Mouse (Mus musculus) c-Kit-positive CD71-positive TER-119-negative erythroid progenitor cells, embryonic 14.5 days (primary cell): ENCODE results near the gene Prr36.

Source experiments
- DNase-seq: peaks from one replicate; pipeline ENCODE4 v3.0.0-alpha.2; 2013; ENCODE audit warnings: low read depth

The Prr36 gene

DNA sequence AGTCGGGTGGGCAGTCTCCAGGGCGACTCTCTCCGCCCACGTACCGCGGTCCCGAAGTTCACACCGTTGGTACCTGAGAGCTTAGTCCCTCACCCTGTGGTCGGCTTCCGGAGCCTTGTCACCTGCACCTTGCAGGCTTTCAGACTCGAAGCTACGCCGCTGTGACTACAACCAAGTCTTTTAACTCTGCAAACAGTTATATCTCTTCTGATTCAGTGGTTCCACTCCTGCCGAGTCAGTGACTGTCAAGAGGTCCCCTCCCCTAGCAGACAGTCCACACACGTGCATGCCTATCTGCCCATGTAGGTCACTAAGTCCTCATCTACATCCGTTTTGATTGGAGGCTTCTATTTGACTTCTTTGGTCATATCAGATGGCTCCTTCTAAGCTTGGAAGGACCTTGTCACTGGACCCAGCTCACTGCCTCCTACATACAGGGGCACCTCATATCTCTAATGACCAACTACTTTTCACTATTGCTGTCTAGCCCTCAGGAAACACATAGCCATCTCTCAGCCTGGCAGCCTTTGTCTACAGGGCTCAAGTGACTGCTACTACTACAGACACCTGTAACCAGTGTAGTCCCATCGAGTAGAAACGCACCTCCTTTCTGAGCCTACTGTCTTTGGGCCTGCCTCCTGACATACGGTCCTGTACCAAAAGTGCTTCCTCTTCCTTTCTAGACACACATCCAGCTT is 22.1 kb upstream of the Prr36 start:
- DNase-seq = no peak

DNA sequence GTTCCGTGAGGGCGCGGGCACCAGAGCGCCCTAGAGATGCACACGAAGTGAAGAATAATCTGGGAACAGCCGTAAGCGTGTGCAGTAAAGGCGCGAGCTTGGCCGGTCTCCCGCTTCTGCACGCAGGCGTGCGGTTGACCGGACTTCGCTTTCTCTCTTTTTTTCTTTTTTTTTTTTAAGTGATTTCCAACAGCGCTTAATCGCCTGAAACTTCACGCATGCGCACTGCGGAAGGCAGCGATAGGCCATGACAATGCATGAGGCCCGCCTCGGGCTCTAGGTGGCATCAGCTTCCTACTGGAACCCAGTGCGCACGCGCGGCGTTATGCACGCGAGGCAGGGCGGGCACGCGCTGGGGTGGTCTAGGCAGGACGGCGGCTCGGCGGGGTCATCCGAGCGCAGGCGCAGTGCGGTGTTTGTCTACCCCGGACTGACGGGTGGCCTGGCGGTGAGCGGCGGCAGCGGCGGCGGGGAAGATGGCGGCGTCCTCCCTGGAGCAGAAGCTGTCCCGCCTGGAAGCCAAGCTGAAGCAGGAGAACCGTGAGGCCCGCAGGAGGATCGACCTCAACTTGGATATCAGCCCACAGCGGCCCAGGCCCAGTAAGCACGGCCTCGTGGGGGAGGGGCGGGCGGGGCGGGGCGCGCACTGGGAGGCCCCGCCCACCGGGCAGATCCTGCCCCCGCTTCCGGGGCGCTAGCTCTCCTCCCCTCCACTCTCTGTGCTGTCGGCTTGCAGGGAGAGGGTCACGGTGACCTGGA is 21.4 kb upstream of the Prr36 start, which contains the start of the genes Map2k7 and Gm49320:
TSS of gene Map2k7 (plus strand) at position 307 of the 759 bp plus-strand sequence.
TSS of gene Gm49320 (plus strand) at position 432 of the 759 bp plus-strand sequence.
- DNase-seq = peak; percentile 98

DNA sequence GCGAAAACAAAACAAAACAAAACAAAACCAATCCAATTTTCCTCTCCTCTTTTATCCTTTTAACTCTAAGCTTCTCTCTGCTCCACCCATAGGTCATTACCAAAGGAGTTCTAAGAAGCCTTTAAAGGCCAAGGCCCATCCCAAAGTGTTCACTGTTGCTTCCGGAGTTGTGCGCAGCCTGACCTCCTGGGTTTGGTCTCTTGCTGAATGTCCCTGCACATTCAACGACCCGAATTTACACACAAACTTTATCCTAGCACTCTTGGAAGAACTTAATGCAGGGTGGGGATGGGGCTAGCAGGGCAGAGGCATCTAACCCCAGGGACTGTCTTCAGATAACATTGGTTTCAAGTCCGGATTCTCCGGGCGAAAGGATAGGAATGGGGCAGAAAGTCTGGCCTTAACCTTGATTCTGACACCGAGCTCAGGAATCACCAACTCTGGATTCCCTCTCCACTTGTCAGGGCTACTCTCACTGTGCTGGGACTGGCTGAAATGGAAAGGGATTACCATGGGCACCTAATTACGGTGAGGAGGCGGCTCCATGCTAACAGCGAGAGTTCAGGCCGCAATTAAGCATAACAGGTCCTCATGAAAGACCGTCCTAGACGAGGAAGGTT is 20.7 kb upstream of the Prr36 start:
- DNase-seq = peak; percentile 41

DNA sequence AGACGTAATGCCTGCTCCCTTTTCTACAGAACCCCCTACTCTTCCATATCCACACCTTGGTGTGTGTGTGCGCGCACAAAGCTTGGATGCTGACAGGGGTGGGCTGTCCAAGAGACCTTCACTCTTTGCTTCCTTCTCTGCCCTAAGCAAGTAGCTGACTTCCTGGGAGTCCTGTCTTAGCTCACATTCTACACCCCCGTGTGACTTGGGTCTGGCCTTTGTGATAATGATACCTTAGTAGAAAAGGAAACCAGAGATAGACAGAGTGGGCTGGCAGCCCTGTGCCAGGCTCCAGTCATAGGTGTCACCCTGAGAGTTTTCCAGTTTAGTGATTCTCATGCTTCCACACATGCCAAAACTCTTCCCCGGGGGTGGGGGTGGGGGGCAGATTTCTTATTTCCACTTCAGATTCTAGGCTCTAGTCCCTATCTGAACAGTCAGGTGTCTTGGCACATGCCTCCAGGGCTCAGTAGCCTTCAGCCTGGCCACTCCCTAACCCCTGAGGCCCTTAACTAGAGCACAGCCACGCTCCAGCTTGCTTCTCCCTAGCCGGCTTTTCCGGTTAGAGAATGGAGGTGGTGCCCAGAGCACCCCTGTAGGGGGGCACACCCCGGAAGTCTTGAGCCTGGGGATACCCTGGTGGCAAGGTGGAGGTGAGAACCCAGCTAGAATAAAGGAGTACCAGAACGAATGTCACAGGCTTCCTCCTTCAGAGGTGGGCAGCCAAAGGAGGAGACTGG is 13.5 kb upstream of the Prr36 start:
- DNase-seq = no peak

DNA sequence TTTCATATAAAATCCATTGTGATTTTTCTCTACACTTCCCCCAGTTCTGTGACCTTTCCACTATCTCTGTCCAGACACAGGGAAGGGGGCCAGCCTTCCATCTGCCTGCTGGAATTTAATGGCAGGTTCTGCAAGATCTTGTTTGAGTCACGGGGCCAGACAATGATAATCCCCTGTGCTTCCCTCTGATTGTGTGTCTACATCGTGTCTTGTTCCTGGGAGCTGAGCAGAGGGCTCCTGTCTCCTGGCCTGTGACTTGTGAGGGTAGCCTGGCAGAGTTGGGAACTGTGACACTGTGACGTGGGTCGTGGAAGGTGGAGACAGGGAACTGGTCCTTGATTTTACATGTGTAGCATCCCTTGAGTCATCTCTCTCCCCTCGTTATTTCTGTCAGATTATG is 12.5 kb upstream of the Prr36 start:
- no peak for DNase-seq

DNA sequence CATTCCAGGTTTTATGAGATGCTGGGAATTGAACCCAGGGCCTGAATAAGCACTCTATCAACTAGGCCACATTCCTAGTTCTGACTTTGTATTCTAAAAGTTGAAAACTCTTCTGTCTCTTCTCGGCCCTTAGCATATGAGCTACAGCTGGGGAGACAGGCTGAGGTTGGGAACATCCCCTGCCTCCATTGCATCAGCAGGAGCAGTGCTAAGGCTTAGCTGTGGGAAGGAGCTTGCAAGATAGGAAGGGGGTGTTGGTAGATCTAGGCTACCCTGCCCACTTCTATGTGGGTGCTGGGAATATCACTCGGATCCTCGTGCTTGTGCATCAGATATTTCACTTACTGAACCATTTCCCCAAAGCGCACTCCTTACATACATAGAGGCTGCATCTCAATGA is 10.7 kb upstream of the Prr36 start:
- no peak for DNase-seq

DNA sequence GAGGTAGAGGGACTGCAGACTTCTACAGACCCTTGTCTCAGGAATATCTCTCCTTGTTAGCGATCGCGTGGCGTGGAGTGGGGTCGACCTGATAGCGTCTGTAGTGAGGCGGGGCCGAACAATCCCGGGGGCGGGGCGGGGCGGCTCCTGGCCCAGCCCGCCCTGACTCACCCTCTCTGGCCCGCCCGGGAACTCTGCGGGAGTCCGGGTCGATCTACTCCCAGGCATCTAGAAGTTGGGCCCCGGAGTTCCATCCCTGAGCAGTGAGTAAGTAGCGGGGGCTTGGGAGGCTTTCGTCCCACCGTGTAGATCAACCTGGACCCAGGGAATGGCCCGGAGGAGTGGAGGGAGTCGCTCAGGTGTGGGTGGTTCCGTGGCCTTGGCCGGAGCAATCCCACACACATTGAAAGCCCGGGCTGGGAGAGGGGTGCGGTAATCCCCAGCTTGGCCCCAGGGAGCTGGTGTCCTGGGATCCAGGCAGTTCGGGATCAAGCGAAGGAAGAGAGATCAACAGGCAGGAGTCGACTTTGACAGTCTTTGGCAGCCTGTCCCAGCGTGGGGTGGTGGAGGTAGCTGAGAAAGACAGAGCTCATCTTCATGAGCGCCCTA is 9.6 kb upstream of the Prr36 start, which contains the start of gene Lrrc8e:
TSS of gene Lrrc8e (plus strand) at position 89 of the 609 bp plus-strand sequence.
- DNase-seq = no peak

DNA sequence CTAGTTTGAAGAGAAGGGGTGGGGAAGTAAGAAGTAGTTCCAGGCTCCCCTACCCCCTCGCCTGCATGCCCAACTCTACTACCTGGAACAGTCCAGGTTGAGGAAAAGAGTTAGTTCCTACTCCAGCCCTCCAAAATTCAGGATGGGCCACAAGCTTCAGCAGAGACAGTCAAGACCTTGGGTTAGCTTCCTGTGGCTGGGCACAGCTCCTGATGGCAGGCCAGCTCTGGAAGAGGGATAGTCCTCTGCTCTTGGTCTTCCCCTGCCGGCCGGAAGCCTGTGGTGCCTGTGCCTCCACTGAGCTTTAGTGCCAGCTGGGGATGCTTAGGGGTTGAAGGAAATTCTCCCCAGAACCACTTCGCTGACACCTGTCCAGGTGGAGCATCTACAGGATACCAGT is 9.1 kb upstream of the Prr36 start:
- DNase-seq = no peak

DNA sequence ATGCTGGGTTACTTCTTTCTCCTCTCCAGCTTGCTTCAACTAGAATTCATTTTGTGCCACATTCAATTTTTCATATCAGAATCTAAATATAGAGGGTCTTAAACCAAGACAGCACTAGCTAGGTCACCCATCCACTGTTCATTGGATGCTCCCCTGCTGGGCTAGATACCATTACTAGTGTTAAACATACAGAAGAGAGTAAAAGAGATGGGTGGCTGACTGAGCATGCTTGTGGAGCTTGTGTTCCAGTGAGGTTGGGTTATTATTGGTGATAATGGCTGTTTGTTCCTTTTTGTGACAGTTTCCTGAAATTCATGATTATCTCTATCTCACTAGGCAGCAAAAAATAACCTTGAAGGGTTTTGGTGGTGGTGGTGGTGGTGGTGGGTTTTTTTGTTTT is 4.8 kb upstream of the Prr36 start:
- DNase-seq = no peak

DNA sequence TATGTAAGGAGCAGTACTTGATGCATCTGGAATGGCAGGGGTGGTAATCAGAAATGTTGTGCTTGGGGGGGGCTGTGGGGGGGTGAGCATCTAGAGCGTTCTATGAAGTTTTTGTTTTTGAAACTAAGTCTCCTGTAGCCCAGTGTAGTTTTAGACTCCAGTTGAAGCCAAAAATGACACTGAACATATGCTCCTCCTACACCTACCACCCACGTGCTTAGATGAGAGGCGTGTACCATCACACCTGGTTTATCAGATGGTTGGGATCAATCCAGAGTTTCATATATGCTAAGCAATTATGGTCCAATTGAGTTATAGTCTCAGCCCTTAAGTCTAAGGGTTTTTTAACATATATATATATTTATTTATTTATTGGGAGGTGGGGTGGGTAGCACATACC is 2.4 kb upstream of the Prr36 start:
- DNase-seq = no peak

DNA sequence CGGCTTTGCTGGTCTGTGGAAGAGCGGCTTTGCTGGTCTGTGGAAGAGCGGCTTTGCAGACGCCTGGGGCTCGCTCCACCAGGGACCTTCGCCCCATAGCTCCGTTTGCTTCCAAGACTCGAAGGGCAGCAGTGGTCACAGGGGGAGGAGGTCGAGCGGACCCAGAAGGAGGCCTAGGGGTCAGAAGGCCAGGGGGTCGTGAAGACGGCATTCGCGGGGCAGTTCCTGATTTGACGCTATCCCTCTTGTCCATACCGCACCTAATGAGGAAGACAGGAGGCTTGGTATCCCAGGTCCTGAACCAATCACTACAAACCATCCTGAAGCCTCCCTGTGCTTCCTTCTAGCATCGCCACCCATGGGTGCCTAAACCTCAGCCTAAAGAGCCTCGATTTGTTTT is 963 bp downstream of the Prr36 start:
- no peak for DNase-seq

DNA sequence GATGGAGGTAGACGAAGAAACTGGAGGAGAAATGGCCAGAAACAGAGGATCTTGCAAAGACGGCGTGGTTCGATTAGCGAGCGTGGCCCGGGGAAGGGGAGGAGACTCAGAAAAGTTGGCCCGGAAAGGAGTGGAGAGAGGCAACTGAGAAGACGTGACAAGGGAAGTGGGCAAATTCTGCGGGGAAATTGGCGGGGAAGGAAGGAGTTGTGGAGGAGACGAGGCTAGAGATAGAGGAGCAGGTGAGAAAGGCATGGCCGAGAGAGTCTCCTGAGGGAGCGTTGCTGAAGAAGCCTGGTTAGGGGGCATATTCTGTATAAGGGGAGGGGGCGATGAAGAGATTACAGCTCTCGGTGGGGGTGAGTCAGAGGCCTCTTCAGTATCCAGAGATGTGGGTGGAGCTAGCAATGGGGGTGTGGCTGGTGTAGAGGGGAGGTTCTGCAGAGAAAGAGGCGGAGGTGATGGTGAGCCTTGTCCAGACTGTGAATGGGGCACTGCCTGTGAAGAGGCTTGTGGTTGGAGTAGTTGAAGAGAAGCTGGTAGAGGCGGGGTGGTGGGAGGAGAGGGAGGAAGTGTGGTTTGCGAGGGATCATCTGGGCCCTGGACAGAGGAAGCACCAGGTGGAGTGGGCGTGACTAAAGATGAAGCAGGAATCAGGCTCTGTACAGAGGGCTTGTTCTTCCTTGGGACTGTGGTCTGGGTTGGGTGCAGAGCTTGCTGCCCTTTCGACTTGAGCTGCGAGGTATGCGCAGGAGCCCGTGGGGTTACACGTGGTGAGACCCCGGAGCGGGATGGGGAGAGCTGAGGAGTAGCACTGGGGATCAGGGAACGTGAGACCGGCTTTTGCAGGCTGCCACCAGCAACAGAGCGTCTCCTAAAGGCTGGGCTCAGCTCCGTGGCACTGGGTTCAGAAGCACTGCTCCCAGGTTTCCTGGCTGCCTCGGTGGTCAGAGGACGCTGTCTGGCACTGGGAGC is 3.0 kb downstream of the Prr36 start:
- DNase-seq = peak; percentile 50

DNA sequence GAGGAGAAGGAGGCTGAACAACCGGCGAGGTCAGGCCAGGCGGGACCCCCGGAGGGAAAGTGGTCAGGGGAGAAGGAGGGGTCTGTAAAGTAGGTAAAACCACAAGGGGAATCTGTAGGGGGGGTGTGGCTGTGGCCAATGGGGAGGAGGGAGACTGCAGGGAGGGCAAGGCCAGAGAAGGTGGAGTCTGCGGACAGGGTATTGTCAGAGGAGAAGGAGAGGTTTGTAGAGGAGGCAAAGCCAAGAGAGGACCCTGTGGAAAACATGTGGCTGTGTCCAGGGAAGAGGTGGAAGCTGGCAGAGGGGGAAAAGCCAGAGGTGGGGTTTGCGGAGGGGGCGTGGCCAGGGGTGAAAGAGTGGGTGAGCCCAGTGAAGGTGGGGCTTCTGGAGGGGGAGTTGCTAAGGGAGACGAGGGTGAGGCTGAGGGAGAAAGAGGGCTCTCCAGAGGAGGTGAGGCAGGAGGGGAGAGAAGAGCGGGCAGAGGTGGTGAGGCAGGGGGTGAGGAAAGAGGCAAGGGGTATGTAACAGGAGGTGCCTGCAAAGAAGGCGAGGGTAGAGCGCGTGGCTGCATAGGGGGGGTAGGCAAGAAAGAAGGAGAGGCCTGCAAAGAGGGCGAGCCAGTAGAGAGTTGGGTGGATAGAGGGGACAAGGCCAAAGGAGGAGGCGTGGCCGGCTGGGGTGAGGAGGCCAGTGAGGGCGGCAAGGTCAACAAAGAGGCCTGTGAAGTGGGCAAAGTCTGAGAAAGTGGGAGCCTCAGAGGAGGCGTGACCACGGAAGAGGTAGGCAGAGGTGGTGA is 3.9 kb downstream of the Prr36 start:
- no peak for DNase-seq

DNA sequence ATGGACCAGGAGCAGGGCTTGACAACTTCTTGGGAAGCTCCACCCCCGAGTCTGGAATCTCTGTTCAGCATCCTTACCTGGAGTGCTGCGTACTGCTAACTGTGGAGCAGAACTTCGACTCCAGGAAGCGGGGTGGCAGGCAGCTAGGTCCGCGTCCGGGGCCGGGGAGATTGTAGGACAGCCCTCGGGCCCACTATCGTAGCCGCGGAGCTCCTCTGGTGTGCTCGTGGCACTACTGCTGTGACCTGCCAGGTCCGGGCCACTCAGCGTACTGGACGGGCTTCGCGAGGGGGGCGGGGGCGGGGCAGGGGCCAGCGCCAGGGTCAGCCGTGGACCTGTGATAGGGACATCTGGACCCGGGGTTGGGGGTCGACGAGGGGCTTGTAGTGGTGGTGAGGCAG is 4.5 kb downstream of the Prr36 start:
- DNase-seq = no peak

DNA sequence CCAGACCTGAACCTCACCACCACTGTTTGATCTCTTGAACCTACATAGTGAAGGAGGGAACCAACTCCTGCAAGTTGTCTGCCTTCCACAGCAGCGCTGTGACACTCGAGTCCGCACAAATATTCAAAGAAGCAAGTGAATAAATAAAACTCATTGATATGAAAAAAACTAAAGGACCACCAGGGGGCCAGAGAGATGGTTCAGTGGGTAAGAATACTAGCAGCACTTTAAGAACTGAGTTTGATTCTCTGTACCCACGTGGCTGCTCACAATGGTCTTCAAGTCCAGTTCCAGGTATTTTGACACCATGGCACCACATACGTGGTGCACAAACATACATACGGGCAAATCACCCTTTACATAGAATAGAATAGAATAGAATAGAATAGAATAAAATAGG is 6.2 kb downstream of the Prr36 start:
- no peak for DNase-seq

DNA sequence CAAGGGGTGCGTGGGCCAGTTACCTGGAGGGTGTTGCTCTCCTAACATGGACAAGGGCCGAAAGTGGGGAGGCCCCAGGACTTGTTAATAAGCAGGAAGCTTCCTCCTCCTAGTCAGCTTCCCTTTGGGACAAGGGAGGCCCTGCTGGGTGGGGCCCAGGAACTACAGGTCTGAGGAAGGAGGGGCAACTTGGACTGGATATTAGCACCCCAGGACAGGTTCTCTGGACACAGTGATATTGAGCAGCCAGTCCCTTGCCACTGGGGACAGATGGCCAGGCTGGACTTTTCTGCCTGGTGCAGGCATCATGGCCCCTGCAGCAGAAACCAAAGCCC is 10.3 kb downstream of the Prr36 start:
- DNase-seq = no peak

DNA sequence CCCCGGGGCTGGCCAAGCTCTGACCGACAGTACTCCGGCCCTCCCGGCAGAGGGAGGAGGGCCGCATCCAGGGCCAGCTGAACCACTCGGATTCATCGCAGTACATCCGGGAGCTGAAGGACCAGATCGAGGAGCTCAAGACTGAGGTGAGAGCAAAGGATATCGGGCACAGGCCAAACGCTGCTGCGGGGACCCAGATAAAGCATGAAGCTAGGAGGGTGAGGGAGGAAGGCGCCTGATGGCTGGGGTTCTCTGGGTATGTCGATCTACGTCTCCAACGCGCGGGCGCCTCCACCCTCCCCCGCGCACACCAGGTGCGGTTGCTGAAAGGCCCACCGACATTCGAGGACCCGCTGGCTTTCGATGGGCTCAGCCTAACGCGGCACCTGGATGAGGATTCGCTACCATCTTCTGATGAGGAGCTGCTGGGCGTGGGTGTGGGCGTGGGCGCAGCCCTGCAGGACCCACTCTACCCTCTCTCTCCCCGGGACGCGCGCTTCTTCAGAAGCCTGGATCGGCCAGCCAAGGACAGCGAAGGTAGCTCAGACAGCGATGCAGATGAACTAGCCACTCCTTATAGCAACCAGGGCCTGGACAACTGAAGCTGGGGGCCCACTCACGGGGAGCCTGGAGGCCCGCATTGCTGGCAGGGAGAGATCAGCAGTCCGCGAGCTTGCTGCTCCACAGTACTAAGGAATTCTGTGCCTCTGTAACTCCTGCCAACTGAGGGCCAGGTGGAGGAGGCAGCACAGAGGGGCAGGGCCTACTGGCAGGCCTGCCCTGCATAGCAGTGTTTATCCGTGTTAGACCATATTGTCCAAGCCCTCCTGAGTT is 10.9 kb downstream of the Prr36 start:
- no peak for DNase-seq

DNA sequence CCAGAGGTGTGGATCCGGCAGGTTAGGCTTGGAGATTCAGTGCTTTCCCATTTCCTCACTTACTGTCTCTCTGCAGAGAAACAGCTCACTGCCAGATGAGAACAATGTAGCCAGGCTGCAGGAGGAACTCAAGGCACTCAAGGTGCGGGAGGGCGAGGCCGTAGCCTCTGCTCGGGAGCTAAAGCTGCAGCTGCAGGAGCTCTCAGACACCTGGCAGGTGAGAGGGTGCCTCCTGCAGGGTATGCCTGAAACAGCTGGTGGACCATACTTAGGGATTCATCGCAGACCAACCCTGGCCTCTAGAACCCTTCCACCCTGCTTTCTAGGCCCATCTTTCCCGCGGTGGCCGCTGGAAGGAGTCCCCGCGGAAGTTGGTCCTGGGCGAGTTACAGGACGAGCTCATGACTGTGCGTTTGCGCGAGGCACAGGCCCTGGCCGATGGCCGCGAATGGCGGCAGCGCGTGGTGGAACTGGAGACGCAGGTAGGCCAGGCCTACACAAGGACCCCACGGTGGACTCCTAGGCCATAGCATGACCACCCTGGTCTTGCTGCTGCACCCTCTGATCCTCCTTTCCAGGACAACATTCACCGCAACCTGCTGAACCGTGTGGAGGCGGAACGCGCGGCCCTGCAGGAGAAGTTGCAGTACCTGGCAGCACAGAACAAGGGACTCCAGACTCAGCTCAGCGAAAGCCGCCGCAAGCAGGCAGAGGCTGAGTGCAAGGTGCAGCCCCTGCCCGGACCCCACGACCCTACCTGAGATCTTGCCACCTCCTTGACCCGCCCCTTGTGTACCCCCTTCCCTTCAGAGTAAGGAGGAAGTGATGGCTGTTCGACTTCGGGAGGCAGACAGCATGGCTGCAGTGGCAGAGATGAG is 11.8 kb downstream of the Prr36 start:
- no peak for DNase-seq
